In genomic region chr7:105472607-105473006, GRCm38 (mm10) we compare ENCODE assay signal across 29 mouse cellular contexts. TPM values are rescaled to one million over a fixed set of nuclear protein-coding genes. Genes with fewer than 3 reads are reported as not detected.
A peak's percentile ranks its signal among the peaks of the same experiment; 100 is the strongest.
DNase-seq lines count a peak whose midpoint lies in the region; ATAC-seq and TF ChIP-seq lines count a peak whose summit lies in the region.
"Had no signal": no experiment of that assay in that cellular context is flagged by ENCODE, and none has a peak within 500 bp of the region (broad histone marks: within the 10 kb centered on the region; RNA-seq: fewer than 3 reads in every experiment).

No protein-coding gene starts in this region.

- peak; percentile 11 to 16 for DNase-seq in cerebellum, postnatal 14 days
- no peak for DNase-seq in cerebellum, adult 11 months
- DNase-seq in hindbrain, postnatal 0 days (ENCODE audit: low spot score) = peak; percentile 57
- no peak for DNase-seq in left cerebral cortex, adult 2 months (ENCODE audit: extremely low spot score in 1 of 2, low spot score in 2 of 2)
- no peak for DNase-seq in left cerebral cortex, adult 11 months (ENCODE audit: low spot score)
- peak; percentile 17 for DNase-seq in brain, embryonic 14.5 days (ENCODE audit: low read depth)
- no peak for DNase-seq in spleen, postnatal 4 days (ENCODE audit: low spot score in 2 of 2)
- DNase-seq: cerebellum, adult 18-20 months; heart, postnatal 4 days; kidney, adult 2 months; kidney, postnatal 36 days; left cerebral cortex, postnatal 4 days; liver; lung, postnatal 14 days; right cerebral cortex, postnatal 14 days; spleen, adult 18-20 months; thymus, adult 2 months had no signal

- no peaks in the 10 kb centered on the region for H3K27me3 ChIP-seq in hindbrain, postnatal 0 days (ENCODE audit: insufficient read depth, low read length)
- no peaks in the 10 kb centered on the region for H3K27me3 ChIP-seq in hindbrain, embryonic 12.5 days
- H3K27me3 ChIP-seq: heart, embryonic 12.5 days had no signal

- H3K36me3 ChIP-seq in hindbrain, postnatal 0 days (ENCODE audit: insufficient read depth, low read length) = no peaks in the 10 kb centered on the region
- H3K36me3 ChIP-seq in hindbrain, embryonic 12.5 days = no peaks in the 10 kb centered on the region
- H3K36me3 ChIP-seq: embryonic facial prominence, embryonic 10.5 days; G1E; heart, embryonic 12.5 days had no signal

- H3K9ac ChIP-seq in hindbrain, postnatal 0 days (replicated peaks; ENCODE audit: low read length) = no peak overlapping the region
- H3K9ac ChIP-seq in hindbrain, embryonic 12.5 days = no peak overlapping the region
- H3K9ac ChIP-seq: heart, embryonic 12.5 days had no signal

- H3K4me2 ChIP-seq in hindbrain, postnatal 0 days (ENCODE audit: low read depth, low read length) = no peak overlapping the region
- no peak overlapping the region for H3K4me2 ChIP-seq in hindbrain, embryonic 12.5 days (replicated peaks)
- H3K4me2 ChIP-seq: heart, embryonic 12.5 days had no signal

- peak; percentile 53 for TF ChIP-seq CTCF in hindbrain, postnatal 0 days (IDR thresholded peaks at IDR 0.05; ENCODE audit: low read depth)
- peak; percentile 60 for TF ChIP-seq CTCF in left cerebral cortex, adult 2 months (IDR thresholded peaks at IDR 0.05)
- TF ChIP-seq CTCF in brain, embryonic 14.5 days (IDR thresholded peaks at IDR 0.05; ENCODE audit: borderline replicate concordance, extremely low read depth, insufficient read depth, insufficient read length) = no peak; the same call in 1 of the 2 replicates

- no peak for TF ChIP-seq POLR2A in brain, embryonic 14.5 days (IDR thresholded peaks at IDR 0.05; ENCODE audit: borderline replicate concordance, extremely low read depth, insufficient read depth, insufficient read length, poor library complexity, severe bottlenecking)

- intact Hi-C loops in left cerebral cortex, adult 2 months (cut with DNase I) = no loop called here

- WGBS in hindbrain, postnatal 0 days = 41% methylated on average over 1 of the region's 1 CpGs
- WGBS in hindbrain, embryonic 12.5 days = 45% methylated on average over 1 of the region's 1 CpGs

- H3K4me3 ChIP-seq in hindbrain, postnatal 0 days (ENCODE audit: low read length) = no peak overlapping the region
- H3K4me3 ChIP-seq in hindbrain, embryonic 12.5 days = no peak overlapping the region
- H3K4me3 ChIP-seq in left cerebral cortex, adult 2 months = no peak overlapping the region
- H3K4me3 ChIP-seq: embryonic facial prominence, embryonic 10.5 days; heart, embryonic 12.5 days had no signal

- no peak overlapping the region for H3K27ac ChIP-seq in hindbrain, postnatal 0 days
- H3K27ac ChIP-seq in hindbrain, embryonic 12.5 days = no peak overlapping the region
- no peak overlapping the region for H3K27ac ChIP-seq in left cerebral cortex, adult 2 months
- H3K27ac ChIP-seq: embryonic facial prominence, embryonic 10.5 days had no signal

- no peaks in the 10 kb centered on the region for H3K4me1 ChIP-seq in hindbrain, postnatal 0 days (ENCODE audit: insufficient read depth, low read length)
- no peaks in the 10 kb centered on the region for H3K4me1 ChIP-seq in hindbrain, embryonic 12.5 days
- H3K4me1 ChIP-seq: embryonic facial prominence, embryonic 10.5 days had no signal

- ATAC-seq in hindbrain, postnatal 0 days = no peak
- ATAC-seq in hindbrain, embryonic 12.5 days (ENCODE audit: low FRiP score) = no peak
- ATAC-seq: hindbrain, embryonic 16.5 days; midbrain, embryonic 16.5 days had no signal

- no peaks in the 10 kb centered on the region for H3K9me3 ChIP-seq in hindbrain, postnatal 0 days (ENCODE audit: low read length)
- H3K9me3 ChIP-seq in hindbrain, embryonic 12.5 days (replicated peaks) = no peaks in the 10 kb centered on the region
- H3K9me3 ChIP-seq: embryonic facial prominence, embryonic 10.5 days; G1E; heart, embryonic 12.5 days had no signal

RNA-seq across cellular contexts. Expression of gene Cavin3, which starts 9.5 kb away (rescaled TPM):
- total RNA-seq in hindbrain, postnatal 0 days (2014; rRNA removed) = 32.8 and 49.5 TPM in 2 replicates
- polyA plus RNA-seq in hindbrain, postnatal 0 days (2015; fragmentation: Nextera tagmentation; extraction: Ambion mirVana) = 47.3 and 52.7 TPM in 2 replicates
- polyA plus RNA-seq in hindbrain, embryonic 12.5 days (2016; fragmentation: Nextera tagmentation; extraction: Ambion mirVana) = 37.4 and 41.0 TPM in 2 replicates
- total RNA-seq in left cerebral cortex, adult 2 months (2021) = 10 to 100 TPM; 17.9 to 18.7 TPM
- 20.9 and 22.7 TPM in 2 replicates for polyA plus RNA-seq in brain, embryonic 14.5 days (2012; rRNA removed)
- total RNA-seq: G1E; megakaryocyte, adult 5-6 weeks; neutrophil, adult 5-6 weeks had no signal
- polyA plus RNA-seq: G1E had no signal

RNA-seq across cellular contexts. Expression of gene Cckbr, which starts 47.1 kb away (rescaled TPM):
- total RNA-seq in hindbrain, postnatal 0 days (2014; rRNA removed) = 10.7 and 14.2 TPM in 2 replicates
- 5.3 TPM in 2 replicates for polyA plus RNA-seq in hindbrain, postnatal 0 days (2015; fragmentation: Nextera tagmentation; extraction: Ambion mirVana)
- 0.46 and 0.92 TPM in 2 replicates for polyA plus RNA-seq in hindbrain, embryonic 12.5 days (2016; fragmentation: Nextera tagmentation; extraction: Ambion mirVana)
- 10 to 100 TPM; 64.9 to 65.5 TPM for total RNA-seq in left cerebral cortex, adult 2 months (2021)
- 2.1 and 3.0 TPM in 2 replicates for polyA plus RNA-seq in brain, embryonic 14.5 days (2012; rRNA removed)
- total RNA-seq: adrenal gland, adult 18-20 months; gastrocnemius, postnatal 4 days; heart, postnatal 4 days; megakaryocyte, adult 5-6 weeks; neutrophil, adult 5-6 weeks had no signal
- polyA plus RNA-seq: G1E; heart, embryonic 12.5 days; liver, embryonic 16.5 days; urinary bladder, adult 2 months had no signal

Comparison
In these comparisons a context has a peak if more than half of its experiments do, and no peak if none do; other contexts are left out.
1. DNase-seq: peak in cerebellum, postnatal 14 days (2 of 2), hindbrain, postnatal 0 days (single experiment) and brain, embryonic 14.5 days (single experiment); none in cerebellum, adult 11 months (single experiment), left cerebral cortex, adult 2 months (0 of 2), left cerebral cortex, adult 11 months (single experiment) and spleen, postnatal 4 days (0 of 2).